Mouse (Mus musculus) monocyte, adult 5-6 weeks (primary cell): ENCODE results near the gene Lama5. TPM values are rescaled to one million over a fixed set of nuclear protein-coding genes. Genes with fewer than 3 reads are reported as not detected.

Source experiments
- ATAC-seq: fragments of 153-309, 156-312 bp; replicated peaks from 2 replicates; pipeline ENCODE4 v1.8.0; 2017; ENCODE audit warnings: mild to moderate bottlenecking; ENCODE audit not compliant: low TSS enrichment, insufficient number of reproducible peaks, severe bottlenecking, poor library complexity, low FRiP score
- total RNA-seq: library from RNA; stranded (forward); fragments of 200-1000, 200-491, 200-594 nt; gene quantifications from 3 replicates; pipeline ENCODE4 v1.2.3, GENCODE M21; 2017

Lama5 gene
- total RNA-seq, 1 experiment from 2014 or later, result 0.29 TPM

GRCm38 (mm10) chr2:180172152-180172551, 53.5 kb downstream of the Lama5 start:
- ATAC-seq, result no peak

- ATAC-seq, result no peak
These were observed 54.1 kb downstream of the Lama5 start for GRCm38 (mm10) chr2:180171522-180172070.

- peak; percentile 70 for ATAC-seq
These were observed 54.7 kb downstream of the Lama5 start, which contains the start of gene Adrm1 for GRCm38 (mm10) chr2:180170806-180171521. Gene Adrm1, plus strand, starts transcription at chr2:180171485.

- no peak for ATAC-seq
These were observed 55.4 kb downstream of the Lama5 start for GRCm38 (mm10) chr2:180170151-180170805.

GRCm38 (mm10) chr2:180166869-180167268, 58.8 kb downstream of the Lama5 start:
- no peak for ATAC-seq

GRCm38 (mm10) chr2:180165855-180166254, 59.8 kb downstream of the Lama5 start:
- ATAC-seq, result no peak

GRCm38 (mm10) chr2:180158627-180159026, 67.0 kb downstream of the Lama5 start:
- no peak for ATAC-seq

GRCm38 (mm10) chr2:180154796-180155195, 70.9 kb downstream of the Lama5 start:
- no peak for ATAC-seq

- ATAC-seq, result no peak
These were observed 77.1 kb downstream of the Lama5 start for GRCm38 (mm10) chr2:180148551-180148950.

- ATAC-seq, result no peak
These were observed 78.3 kb downstream of the Lama5 start for GRCm38 (mm10) chr2:180147379-180147778.

GRCm38 (mm10) chr2:180146091-180146490, 79.6 kb downstream of the Lama5 start:
- ATAC-seq, result no peak

- no peak for ATAC-seq
These were observed 90.2 kb downstream of the Lama5 start for GRCm38 (mm10) chr2:180135414-180135813.

GRCm38 (mm10) chr2:180133911-180134310, 91.7 kb downstream of the Lama5 start:
- ATAC-seq, result no peak

GRCm38 (mm10) chr2:180133231-180133630, 92.4 kb downstream of the Lama5 start:
- no peak for ATAC-seq

- 0 out of 2 replicates have a peak, but pooled peaks have one; percentile 27 for ATAC-seq
These were observed 98.0 kb downstream of the Lama5 start for GRCm38 (mm10) chr2:180127675-180128074.

Other genes starting within 250 kb of the Lama5 start
- gene Taf4, start 249.2 kb downstream of the Lama5 start, total RNA-seq, result 27.7 to 65.7 TPM (median 39.4 TPM) in 3 replicates
- 38.6 to 53.9 TPM (median 53.4 TPM) in 3 replicates for gene Lsm14b, start 200.9 kb downstream of the Lama5 start, total RNA-seq
- gene Psma7, start 183.4 kb downstream of the Lama5 start, total RNA-seq, result 280 to 356 TPM (median 293 TPM) in 3 replicates
- gene Ss18l1, start 183.3 kb downstream of the Lama5 start, total RNA-seq, result 3.4 to 5.8 TPM (median 5.0 TPM) in 3 replicates
- 13.7 to 21.6 TPM (median 15.9 TPM) in 3 replicates for gene Mtg2, start 155.3 kb downstream of the Lama5 start, total RNA-seq
- gene Hrh3, start 121.4 kb downstream of the Lama5 start, total RNA-seq, result not detected in 3 replicates
- 53.1 to 58.2 TPM (median 54.9 TPM) in 3 replicates for gene Osbpl2, start 106.6 kb downstream of the Lama5 start, total RNA-seq
- gene Adrm1, start 54.4 kb downstream of the Lama5 start, total RNA-seq, result 50.1 to 102 TPM (median 65.6 TPM) in 3 replicates
- gene Rps21, start 31.5 kb upstream of the Lama5 start, total RNA-seq, result 1,771 to 2,174 TPM (median 1,777 TPM) in 3 replicates
- gene Cables2, start 47.6 kb upstream of the Lama5 start, total RNA-seq, result 16.9 to 23.7 TPM (median 20.6 TPM) in 3 replicates
- gene Rbbp8nl, start 64.0 kb upstream of the Lama5 start, total RNA-seq, result not detected in 3 replicates
- gene Gata5, start 108.8 kb upstream of the Lama5 start, total RNA-seq, result not detected in 3 replicates
- gene Slco4a1, start 230.4 kb upstream of the Lama5 start, total RNA-seq, result 0.43 to 3.4 TPM (median 1.7 TPM) in 3 replicates